Mouse (Mus musculus) cerebellum, adult 9-11 months (tissue): ENCODE data around the gene Pitpnm1.
A peak's percentile ranks its signal among the peaks of the same experiment; 100 is the strongest.

ENCODE experiments used
- DNase-seq: peaks from one replicate; pipeline ENCODE4 v3.0.0; 2022

The Pitpnm1 gene

DNA sequence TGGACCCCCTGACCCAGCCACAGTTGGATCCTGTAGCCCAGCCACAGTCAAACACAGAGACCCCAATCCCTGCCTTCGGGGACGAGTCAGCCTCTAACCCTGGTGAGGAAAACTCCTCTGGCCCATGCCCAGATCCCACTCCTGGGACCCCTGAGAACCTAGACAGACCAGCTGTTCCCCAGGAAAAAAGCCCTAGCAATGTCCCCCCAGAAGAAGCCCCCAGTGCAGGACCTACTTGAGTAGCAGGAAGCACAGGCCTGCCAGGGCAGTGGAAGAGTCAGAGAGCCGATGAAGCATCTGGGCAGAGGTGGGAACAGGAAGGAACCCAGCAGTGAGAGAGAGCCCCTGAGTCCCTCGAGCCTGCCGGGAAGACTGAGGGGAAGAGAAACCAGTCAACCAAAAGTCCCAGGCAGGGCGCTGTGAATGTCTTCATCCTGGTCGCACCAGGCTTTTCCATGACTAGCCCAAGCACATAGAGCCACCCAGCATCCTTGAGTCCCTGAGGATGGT is 44.0 kb downstream of the Pitpnm1 start, which contains the start of gene Cabp4:
TSS of gene Cabp4 (minus strand) at position 275 of the 510 bp plus-strand sequence.
- no peak for DNase-seq

DNA sequence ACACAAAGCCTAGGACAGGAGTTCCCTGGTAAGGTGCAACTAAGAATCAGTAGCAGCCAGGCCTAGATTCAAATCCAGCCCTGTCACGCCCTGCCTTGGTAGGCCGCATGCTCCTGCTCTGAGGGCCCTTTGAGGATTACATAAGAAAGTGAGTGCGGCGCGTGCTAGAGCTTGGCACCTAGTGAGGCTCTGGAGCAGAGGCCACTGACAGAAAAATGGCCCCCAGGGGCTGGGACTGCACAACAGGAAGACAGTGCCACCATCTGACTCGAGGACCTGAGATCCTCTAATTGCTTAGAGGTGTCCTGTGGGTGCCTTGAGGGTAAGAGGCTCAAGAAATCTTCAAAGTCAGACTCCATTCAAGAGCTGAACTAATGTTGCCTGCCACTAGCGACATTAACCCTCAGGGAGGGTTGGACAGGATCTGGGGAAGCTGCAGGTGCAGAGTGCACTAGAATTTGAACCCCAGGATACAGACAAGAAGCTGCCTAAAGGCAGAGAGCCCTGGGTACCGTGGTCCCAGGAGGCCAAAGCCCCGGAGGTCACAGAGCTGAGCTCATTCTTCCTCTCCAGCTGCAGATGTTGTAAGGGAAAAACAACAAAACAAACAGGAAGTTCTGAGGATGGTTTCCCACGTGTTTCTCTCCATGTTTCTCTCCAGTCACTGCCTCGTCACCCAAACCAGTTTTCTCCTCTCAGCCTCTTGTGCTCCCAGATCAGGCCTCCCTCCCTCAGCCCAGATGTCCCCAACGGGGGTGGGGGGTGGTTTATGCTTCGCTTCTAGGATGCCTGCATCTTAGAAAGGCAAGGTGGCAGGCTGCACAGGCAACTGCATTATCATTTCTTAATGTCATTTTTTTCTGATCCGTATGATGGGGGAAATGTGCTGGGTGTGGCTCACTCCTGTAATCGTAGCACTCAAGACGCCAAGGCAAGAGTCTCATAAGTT is 45.0 kb downstream of the Pitpnm1 start:
- no peak for DNase-seq

DNA sequence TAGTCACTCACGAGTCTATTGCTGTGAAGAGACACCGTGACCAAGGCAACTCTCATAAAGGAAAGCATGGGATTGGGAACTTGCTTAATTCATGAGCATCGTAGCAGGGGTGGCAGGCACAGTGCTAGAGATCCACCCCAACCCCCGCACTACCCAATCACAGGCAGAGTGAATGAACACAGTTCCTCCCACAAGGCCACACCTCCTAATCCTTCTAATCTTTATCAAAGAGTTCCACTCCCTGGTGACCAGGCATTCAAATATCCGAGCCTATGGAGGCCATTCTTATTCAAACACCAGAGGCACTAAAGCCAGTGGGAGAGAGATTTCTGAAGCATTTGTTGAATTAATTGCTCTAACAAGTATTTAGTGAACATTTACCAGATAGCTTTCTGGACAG is 46.1 kb downstream of the Pitpnm1 start:
- no peak for DNase-seq

DNA sequence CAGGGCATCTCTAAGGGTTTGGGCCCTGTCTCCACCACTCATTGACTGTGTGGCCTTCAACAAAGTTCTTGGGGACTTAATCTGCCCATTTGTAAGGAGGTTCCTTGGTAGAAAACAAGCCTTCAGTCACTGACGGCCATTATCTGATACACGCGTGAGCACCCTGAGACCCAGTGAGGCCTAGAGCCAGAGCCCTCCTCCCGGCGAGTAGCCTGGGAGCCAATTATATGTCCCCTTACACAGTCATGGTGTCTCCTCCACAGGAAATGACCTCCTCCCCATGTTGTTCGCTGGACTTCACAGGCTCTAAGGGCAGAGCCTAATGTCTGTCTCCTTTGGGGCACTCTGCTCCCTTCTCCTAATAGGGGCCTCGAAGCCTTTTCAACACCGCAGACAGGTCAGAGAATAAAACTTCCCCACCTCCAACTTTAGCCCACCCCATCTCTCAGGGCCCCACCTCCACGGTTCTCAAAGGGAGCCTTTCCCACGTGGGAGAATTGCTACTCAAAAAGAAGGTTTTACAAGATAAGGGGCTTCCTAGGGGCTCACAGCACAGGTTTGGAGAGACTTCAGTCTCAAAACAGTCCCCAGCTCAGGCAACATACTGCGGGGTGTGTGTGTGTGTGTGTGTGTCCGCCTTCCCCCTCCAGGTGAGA is 46.7 kb downstream of the Pitpnm1 start:
- peak; percentile 42 for DNase-seq

DNA sequence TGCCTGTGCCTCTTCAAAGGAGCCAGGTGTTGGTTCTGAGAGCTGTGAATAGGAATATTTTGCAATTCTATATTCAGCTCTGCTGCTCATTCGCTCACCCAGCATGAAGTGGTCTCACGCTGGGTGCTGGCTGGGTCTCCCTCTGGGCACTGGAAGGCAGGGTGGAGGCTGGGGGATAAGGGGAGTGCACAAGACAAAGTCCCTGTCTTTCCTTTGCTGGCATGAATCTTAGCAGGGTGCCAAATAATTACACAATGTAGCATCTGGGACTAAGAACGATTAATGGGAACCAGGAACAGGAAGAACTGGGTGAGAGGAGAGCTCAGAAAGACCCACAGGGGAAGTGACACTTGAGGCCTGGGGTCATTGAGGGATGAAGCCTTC is 47.2 kb downstream of the Pitpnm1 start:
- DNase-seq = peak; percentile 55

DNA sequence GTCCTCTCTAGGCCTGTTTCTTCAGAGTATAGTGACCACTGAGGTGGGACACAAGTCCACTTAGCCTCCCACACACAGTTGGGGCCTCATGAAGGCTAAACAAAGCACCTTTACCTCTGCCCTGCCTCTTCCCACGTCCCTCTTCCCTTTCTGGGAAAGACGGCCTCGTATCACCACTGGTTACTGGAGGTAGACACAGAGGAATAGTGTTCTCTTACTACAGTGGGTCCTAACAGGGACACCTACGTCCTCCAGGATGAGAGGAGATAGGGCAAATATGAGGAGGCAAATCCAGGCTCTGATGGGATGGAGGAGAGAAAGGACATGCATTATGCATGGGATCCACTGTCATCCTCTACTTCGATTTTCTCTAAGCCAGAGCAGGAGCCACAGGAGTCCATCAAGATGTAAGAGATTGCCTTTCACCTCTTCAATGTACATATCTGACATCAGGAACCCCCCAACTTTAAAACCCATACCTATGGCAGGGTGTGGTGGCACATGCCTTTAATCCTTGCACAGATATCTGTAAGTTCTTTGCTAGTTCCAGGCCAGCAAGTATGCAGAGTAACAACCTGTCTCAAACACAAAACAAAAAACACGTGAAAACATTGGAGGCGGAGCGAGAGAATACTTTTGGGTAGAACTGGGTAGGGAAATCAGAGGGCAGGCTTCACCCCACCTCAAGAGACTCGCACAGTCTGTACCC is 48.1 kb downstream of the Pitpnm1 start:
- peak; percentile 52 for DNase-seq

DNA sequence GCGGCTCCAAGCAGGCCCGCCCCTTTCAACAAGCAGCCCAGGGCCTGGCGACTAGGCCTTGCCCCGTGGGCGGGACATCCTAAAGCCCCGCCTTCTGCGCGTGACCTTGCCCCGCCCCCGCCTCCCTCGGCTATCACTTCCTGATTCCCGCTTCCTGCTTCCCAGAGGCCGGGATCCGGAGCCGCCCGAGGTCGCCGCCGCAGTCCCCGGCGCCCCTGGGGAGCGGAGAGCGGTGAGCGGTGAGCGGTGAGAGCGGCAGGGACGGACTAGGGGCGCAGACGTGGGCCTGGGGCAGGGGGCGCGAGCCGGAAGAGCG is 48.7 kb downstream of the Pitpnm1 start, which contains the start of gene Coro1b:
TSS of gene Coro1b (plus strand) at position 129 of the 316 bp plus-strand sequence.
- DNase-seq = peak; percentile 96

DNA sequence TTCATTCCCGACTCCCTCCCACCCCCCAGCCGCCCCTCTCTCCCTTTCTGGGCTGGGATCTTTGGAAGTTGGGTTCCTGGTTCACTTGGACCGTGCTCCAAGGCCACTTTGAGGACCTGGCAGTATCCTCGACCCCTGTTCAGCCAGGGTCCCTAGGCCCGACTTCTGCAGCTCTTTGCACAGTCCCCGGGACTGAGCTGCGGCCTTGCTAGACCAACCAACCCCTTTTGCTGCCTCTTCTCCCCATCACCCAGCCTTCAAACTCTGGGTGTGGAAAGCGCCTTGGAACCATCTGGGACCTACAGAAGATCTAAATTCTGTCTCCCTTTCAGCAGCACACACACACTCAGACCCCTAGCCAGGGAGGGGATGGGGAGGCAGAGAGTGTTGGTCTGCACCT is 49.0 kb downstream of the Pitpnm1 start:
- DNase-seq = no peak

DNA sequence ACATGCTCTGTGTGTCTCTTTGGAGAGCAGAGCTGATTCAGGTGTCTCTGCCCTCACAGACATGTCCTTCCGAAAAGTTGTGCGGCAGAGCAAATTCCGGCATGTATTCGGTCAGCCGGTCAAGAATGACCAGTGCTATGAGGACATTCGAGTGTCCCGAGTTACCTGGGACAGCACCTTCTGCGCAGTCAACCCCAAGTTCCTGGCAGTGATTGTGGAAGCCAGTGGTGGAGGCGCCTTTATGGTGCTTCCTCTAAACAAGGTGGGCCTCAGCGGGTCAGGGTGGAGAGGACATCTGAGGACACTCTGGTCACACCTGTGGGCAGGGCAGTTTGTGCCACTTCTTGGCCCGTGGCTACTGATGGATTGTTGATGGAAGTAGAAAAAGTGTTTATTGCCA is 49.5 kb downstream of the Pitpnm1 start:
- peak; percentile 53 for DNase-seq

DNA sequence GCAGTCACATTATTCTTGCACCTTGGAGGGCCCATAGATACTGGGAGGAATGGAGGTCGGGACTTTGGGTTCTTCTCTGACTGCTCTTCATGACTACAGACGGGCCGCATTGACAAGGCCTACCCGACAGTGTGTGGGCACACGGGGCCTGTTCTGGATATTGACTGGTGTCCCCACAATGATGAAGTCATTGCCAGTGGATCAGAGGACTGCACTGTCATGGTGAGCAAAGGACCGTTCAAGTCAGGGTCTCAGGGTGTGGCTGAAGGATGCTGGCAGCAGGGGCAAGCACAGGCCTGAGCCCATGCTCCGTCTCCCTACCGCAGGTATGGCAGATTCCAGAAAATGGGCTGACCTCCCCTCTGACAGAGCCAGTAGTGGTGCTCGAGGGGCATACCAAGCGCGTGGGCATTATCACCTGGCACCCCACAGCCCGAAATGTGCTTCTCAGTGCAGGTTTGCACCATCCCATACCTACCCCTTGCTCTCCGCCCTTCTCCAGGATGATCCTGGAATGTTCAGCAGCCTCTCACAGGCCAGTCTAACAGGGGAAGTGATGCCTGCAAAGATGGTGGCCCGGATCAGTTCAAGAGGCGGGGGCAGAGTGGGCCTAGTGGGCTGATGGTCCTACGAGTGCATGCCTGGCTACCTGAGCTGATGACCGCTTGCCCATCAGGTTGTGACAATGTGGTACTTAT is 50.1 kb downstream of the Pitpnm1 start:
- peak; percentile 56 for DNase-seq

DNA sequence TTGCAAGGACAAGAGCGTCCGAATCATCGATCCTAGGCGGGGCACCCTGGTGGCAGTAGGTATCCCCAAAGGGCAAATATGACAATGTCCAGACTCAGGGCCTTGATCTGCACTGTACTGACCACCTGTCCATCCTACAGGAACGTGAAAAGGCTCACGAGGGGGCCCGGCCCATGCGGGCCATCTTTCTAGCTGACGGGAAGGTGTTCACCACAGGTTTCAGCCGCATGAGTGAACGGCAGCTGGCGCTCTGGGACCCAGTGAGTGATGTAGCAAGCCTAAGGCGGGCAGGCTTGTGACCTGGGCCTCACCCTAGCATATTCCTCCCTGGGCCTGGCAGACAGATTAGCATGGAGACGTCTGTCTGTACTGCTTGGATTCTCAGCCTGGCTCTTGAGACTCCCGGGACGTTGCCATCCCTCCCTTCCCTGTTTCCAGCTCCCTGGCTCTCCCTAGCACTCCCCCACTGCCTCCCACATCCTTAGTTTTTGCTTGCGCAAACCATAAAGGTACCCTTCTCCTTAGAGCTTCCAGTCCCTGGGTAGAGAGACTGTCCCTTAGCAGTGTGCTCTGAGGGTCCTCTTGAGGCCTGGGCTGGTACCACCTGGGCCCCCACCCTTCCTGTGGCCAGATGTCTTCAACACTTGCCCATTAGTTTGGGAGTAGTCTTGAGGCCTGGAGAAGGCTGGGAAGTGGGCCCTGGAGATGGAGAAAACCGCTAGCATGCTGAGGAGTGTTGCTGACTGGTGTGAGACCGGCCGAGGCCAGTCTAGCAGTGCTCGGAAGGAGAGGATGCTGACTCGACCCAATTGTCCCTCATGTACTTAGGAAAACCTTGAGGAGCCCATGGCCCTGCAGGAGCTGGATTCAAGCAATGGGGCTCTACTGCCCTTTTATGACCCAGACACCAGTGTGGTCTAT is 51.0 kb downstream of the Pitpnm1 start:
- DNase-seq = no peak

DNA sequence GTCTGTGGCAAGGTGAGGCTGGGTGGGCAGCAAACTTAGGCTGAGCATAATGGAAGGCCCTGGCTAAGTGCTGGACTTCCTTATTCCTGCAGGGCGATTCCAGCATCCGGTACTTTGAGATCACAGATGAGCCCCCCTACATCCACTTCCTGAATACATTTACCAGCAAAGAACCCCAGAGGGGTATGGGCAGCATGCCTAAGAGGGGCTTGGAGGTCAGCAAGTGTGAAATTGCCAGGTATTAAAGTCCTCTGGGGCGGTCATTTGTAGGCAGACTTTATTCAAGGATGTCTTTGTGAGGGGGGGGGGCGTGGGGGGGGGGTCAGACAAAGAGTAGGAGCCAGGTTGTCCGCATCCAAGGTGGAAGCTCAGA is 51.7 kb downstream of the Pitpnm1 start:
- no peak for DNase-seq

DNA sequence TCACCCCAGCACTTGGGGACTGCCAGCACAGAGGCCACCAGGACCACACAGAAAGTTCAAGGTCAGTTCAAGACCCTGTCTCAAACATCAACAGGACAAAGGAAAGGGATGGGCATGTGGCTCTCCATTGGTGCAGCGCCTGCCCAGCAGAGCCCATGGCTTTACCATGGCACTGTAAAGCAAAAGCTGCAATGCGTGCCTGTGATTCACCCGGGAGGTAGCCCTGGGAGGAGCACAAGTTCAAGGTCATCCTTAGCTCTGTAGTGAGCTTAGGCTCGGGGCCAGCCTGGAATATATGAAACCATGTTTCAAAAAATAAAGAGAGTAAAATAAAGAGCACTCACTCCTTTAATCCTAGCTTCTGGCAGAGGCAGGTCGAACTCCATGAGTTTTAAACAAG is 52.1 kb downstream of the Pitpnm1 start:
- peak; percentile 47 for DNase-seq

DNA sequence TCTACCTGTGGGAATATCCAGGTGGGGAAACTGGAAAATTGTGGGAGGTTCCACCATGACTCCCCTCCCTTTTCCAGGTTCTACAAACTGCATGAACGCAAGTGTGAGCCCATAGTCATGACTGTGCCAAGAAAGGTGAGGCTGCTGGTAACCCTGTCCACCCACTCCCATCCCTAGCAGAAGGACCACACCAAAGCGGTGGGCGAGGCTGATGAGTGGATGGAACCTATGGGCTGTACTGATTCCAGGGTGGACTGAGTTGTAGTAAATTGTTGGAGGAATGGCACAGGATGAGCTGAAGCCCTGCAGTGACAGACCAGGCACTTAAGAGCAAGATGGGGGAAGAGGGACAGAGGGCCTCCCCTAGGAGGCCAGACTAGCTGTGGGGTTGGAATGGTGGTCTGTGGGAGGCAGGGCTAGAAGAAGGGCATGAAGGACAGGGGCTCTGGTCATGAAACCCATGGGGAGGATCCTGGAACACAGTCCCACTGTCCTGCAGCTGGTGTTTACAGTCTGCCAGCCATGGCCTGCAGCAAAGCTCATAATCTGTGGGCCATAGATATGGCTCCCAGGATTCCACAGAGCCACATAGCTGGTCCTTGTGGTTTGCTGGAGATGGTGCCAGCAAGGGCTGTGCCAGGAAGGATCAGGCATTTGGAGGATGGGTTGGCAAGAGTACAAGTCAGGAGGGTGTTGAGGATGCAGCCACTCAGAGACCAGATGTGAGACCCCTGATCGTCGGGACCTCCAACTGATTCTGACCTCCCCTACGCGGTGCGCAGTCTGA is 52.8 kb downstream of the Pitpnm1 start:
- peak; percentile 56 for DNase-seq

DNA sequence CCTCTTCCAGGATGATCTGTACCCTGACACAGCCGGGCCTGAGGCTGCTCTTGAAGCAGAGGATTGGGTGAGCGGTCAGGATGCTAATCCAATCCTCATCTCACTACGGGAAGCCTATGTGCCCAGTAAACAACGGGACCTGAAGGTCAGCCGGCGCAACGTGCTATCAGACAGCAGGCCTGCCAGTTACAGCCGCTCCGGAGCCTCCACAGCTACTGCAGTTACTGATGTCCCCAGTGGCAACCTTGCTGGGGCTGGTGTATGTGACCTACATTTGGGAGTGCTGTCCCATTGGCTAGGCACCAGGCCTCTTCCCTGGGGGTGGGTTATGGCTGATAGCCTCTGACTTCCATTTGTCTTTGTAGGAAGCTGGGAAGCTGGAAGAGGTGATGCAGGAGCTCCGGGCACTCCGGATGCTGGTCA is 53.4 kb downstream of the Pitpnm1 start, which contains the start of gene Ptprcap:
TSS of gene Ptprcap (plus strand) at position 373 of the 423 bp plus-strand sequence.
- DNase-seq = peak; percentile 87

DNA sequence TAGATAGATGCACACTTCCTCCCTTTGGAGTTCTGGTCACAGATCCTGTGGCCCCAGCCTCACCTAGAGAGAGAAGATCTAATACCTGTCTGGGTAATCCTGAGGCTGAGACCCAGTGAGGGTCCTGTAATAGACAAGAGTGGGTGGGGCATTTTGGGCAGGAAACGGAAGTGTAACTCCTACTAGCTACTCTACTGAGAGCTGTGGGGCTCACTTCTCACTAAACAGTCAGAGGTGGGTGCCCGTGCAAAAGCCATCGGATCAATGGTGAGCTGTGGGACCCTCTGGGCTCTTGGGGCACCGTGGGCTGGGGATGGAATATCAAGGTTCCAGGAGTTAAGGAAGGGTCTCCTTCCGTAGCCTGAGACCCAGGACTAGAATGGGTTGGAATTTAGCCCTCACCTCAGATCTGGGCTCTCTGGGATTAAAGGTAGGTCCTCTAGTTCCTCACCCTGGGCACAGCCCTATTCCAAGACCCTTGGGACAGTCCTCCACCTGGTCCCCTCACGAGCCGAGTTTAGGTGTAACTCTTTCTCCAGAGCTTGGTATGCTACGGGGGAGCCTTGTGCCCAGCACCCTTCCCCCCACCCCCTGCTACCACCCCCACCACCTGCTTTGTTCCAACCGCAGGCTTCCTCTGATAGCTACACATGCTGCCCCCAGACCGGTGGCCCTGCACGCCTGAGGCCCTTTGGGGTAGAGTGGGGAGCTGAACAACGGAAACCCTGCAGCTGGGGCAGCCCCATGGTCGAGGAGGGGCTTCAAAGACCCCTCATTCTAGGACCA is 54.8 kb downstream of the Pitpnm1 start:
- DNase-seq = peak; percentile 40

DNA sequence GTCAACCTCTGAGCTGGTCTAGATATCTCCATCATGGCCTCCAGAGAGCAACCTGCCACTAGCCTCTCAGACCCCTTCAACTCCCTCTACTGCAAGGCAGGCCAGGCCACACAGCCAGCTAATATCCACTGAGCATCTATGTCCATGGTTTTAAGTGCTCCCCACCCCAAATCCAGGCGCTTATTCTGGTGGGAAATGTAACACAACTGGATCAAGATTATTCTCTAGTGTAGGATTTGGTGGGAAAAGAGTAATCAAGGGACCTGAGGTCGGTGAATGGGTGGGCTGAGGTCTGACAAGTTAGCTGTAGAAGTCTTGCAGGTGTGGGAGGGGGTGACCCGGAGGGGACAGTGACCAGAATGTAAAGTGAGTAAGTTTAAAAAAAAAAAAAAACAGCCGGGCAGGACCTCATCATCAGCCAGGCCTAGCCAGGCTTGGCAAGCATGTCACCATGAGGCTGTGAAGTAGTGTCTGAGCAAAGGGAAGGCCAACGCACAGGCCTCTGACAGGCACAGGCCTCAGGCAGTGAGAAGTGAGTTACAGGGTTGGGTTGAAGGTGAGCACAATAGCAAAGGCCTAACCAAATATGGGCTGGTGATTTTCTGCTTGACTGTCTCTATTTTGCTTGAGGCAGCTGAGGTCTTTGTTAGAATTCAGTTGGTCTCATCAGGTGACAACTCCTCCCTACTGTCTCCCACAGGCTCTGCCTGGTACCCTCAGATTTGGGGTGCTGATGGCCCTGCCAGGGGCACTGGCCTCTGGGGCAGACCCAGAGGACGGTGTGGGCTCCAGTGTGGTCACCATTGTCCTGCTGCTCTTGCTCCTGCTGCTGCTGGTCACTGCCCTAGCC is 55.6 kb downstream of the Pitpnm1 start:
- peak; percentile 36 for DNase-seq

DNA sequence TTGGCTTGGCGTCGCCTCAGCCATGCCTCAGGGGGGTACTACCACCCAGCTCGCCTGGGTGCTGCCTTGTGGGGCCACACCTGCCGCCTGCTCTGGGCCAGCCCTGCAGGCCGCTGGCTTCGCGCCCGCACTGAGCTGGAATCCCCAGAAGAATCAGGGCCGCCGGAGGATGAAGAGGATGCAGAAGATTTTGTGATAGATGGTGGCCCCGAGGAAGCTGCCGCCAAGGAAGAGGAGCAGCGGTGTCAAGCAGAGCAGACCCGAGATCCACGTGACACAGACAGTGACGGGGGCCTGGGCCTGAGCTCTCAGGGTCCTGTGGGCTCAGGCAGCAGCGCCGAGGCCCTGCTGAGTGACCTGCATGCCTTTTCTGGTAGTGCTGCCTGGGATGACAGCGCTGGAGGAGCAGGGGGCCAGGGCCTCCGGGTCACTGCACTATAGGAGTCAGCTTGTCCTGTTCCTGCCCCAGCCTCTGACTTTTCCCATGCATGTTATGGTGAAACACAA is 56.3 kb downstream of the Pitpnm1 start:
- DNase-seq = peak; percentile 60

DNA sequence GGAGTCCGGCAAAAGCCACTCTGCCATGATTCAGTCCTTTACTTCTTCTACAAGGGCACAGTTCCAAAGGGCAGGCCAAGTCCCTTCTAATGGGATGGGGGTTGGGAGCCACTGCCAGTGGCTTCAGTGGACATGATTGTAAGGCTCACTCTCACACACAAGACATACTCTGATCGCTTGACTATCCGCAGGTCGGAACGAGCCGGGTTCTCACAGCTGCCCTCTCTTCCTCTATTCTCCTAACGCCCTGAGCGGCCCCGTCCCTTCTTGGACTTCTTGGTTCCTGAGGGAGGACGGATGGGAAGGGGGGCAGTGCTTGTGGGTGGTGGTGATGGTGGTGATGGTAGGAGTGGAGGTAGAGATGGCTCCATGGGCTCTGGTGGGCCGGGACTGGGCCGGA is 57.0 kb downstream of the Pitpnm1 start:
- peak; percentile 41 for DNase-seq
